Mouse (Mus musculus) midbrain, embryonic 16.5 days (tissue): ENCODE data around the gene Emc10. TPM values are rescaled to one million over a fixed set of nuclear protein-coding genes. Genes with fewer than 3 reads are reported as not detected.

Experiments used
- ATAC-seq: fragments of 200-750 bp; cut with Nextera tagmentation; 2 replicates; pipeline ENCODE4 v1.8.0; 2017; ENCODE audit warnings: moderate TSS enrichment
- H3K27ac ChIP-seq: fragments of 300-500 bp; sonication (generic); 2 replicates; pipeline ENCODE4 v1.5.1; 2014; ENCODE audit warnings: mild to moderate bottlenecking, low read length, mixed read lengths
- H3K27me3 ChIP-seq: fragments of 300-500 bp; sonication (generic); 2 replicates; pipeline ENCODE4 v1.6.1; 2014; ENCODE audit warnings: low read depth, low read length, mixed read lengths; ENCODE audit not compliant: control insufficient read depth, insufficient read depth
- H3K36me3 ChIP-seq: fragments of 300-500 bp; sonication (generic); 2 replicates; pipeline ENCODE4 v1.6.1; 2014; ENCODE audit warnings: mild to moderate bottlenecking, low read length, moderate library complexity, mixed read lengths; ENCODE audit not compliant: control insufficient read depth, insufficient read depth
- H3K4me1 ChIP-seq: fragments of 300-500 bp; sonication (generic); 2 replicates; pipeline ENCODE4 v1.6.1; 2014; ENCODE audit warnings: mild to moderate bottlenecking, low read length, mixed read lengths; ENCODE audit not compliant: control insufficient read depth, insufficient read depth
- H3K4me2 ChIP-seq: fragments of 300-500 bp; sonication (generic); 2 replicates; pipeline ENCODE4 v1.6.1; 2014; ENCODE audit warnings: mild to moderate bottlenecking, low read length, mixed read lengths
- H3K4me3 ChIP-seq: fragments of 300-500 bp; sonication (generic); 2 replicates; pipeline ENCODE4 v1.5.1; 2014; ENCODE audit warnings: low read depth, mild to moderate bottlenecking, low read length, moderate library complexity, mixed read lengths
- H3K9ac ChIP-seq: fragments of 300-500 bp; sonication (generic); 2 replicates; pipeline ENCODE4 v1.6.1; 2014; ENCODE audit warnings: low read depth, low read length, mixed read lengths
- H3K9me3 ChIP-seq: fragments of 300-500 bp; sonication (generic); replicated peaks from 2 replicates; pipeline ENCODE4 v1.6.1; 2014; ENCODE audit warnings: mild to moderate bottlenecking, low read length, mixed read lengths; ENCODE audit not compliant: control insufficient read depth, poor library complexity, severe bottlenecking
- WGBS: fragments of 180-500 bp; shearing (Covaris S2); extraction: QIAGEN DNeasy Blood & Tissue Kit; methylation state at CpG from one replicate; pipeline ENCODE4 v1.1.7; 2014; 5-methylcytosine and 5-hydroxymethylcytosine counted together
- polyA plus RNA-seq: library from polyadenylated mRNA; unstranded; fragments of >200 nt; fragmentation: Nextera tagmentation; extraction: Ambion mirVana; gene quantifications from 2 replicates; pipeline ENCODE4 v1.2.1, GENCODE M21; 2015

Gene Emc10
- polyA plus RNA-seq, 1 experiment from 2014 or later: 137 TPM

- no peak for ATAC-seq
- Histone ChIP-seq H3K36me3 (peaks cover 38% of the 10 kb centered on the region), H3K9ac (no peak overlapping the region), H3K4me2 (no peak overlapping the region), H3K9me3 (no peaks in the 10 kb centered on the region), H3K4me3 (no peak overlapping the region), H3K4me1 (peaks cover 16% of the 10 kb centered on the region), H3K27ac (no peak overlapping the region), H3K27me3 (no peaks in the 10 kb centered on the region)
- WGBS: 97% methylated on average over 5 of the region's 5 CpGs
Measured at GRCm38 (mm10) chr7:44491391-44491790, 4.9 kb downstream of the Emc10 start.

DNA sequence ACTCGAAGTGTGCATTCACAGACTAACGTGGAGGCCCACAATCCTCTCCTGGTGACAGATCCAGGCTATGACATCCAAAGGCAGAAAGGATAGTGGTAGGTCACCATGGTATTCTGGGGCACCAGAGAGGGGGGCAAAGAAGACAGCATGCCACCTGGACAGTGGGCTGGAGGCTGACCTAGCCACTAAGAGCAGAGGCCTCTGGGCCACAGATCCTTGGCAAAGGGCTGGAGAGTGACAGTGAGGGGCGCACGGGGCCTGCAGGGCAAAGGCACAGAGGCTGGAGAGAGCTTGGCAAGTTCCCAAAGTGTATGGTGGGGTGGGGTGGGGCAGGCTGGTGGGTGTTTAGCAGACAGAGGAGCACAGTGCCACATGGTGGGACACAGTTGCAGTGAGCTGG is 6.0 kb downstream of the Emc10 start:
- no peak for ATAC-seq
- H3K9me3 ChIP-seq: no peaks in the 10 kb centered on the region

DNA sequence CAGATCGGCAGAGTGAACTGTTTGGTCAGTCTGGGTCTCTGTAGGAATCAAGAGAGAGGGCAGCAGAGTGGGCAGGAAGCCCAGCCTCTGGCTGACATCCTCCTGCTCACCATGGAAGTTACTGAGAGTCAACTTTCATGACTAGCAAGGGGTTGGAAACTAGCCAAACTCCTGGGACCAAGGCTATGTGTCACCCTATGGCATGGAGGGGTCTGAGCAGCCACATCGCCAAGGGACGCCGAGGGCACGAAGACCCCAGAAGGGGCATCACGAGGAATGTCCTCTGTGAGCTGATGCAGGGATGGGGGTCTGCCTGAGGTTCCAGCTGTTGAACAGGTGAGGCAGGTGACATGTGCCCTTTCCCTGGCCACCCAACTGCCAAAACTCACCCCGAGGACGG is 7.8 kb downstream of the Emc10 start:
- Histone ChIP-seq H3K4me1 (no peaks in the 10 kb centered on the region), H3K9me3 (no peaks in the 10 kb centered on the region), H3K27me3 (no peaks in the 10 kb centered on the region), H3K36me3 (peaks cover 38% of the 10 kb centered on the region), H3K27ac (no peak overlapping the region), H3K4me3 (no peak overlapping the region), H3K4me2 (no peak overlapping the region), H3K9ac (no peak overlapping the region)
- ATAC-seq: no peak
- WGBS: 93% methylated on average over 8 of the region's 8 CpGs

More for the DNA sequence above, 6.0 kb downstream of the Emc10 start:
- no peak overlapping the region for H3K9ac ChIP-seq
- H3K36me3 ChIP-seq: peaks cover 38% of the 10 kb centered on the region
- no peak overlapping the region for H3K4me3 ChIP-seq
- peaks cover 13% of the 10 kb centered on the region for H3K4me1 ChIP-seq
- H3K27me3 ChIP-seq: no peaks in the 10 kb centered on the region
- WGBS: 90% methylated on average over 4 of the region's 4 CpGs
- H3K27ac ChIP-seq: no peak overlapping the region
- no peak overlapping the region for H3K4me2 ChIP-seq

- no peak overlapping the region for H3K9ac ChIP-seq
- H3K9me3 ChIP-seq: no peaks in the 10 kb centered on the region
- 88% methylated on average over 7 of the region's 7 CpGs for WGBS
- H3K27ac ChIP-seq: no peak overlapping the region
- no peak overlapping the region for H3K4me2 ChIP-seq
- H3K27me3 ChIP-seq: no peaks in the 10 kb centered on the region
- H3K4me3 ChIP-seq: no peak overlapping the region
- peaks cover 35% of the 10 kb centered on the region for H3K36me3 ChIP-seq
- no peaks in the 10 kb centered on the region for H3K4me1 ChIP-seq
- no peak for ATAC-seq
Measured at GRCm38 (mm10) chr7:44487936-44488335, 8.4 kb downstream of the Emc10 start.

- Histone ChIP-seq H3K4me3 (no peak overlapping the region), H3K36me3 (peaks cover 30% of the 10 kb centered on the region), H3K27ac (no peak overlapping the region), H3K4me1 (no peaks in the 10 kb centered on the region), H3K27me3 (peaks cover 3% of the 10 kb centered on the region), H3K4me2 (no peak overlapping the region), H3K9ac (no peak overlapping the region), H3K9me3 (no peaks in the 10 kb centered on the region)
- 63% methylated on average over 13 of the region's 13 CpGs for WGBS
- ATAC-seq: no peak
Measured at GRCm38 (mm10) chr7:44486927-44487575, 9.3 kb downstream of the Emc10 start.

DNA sequence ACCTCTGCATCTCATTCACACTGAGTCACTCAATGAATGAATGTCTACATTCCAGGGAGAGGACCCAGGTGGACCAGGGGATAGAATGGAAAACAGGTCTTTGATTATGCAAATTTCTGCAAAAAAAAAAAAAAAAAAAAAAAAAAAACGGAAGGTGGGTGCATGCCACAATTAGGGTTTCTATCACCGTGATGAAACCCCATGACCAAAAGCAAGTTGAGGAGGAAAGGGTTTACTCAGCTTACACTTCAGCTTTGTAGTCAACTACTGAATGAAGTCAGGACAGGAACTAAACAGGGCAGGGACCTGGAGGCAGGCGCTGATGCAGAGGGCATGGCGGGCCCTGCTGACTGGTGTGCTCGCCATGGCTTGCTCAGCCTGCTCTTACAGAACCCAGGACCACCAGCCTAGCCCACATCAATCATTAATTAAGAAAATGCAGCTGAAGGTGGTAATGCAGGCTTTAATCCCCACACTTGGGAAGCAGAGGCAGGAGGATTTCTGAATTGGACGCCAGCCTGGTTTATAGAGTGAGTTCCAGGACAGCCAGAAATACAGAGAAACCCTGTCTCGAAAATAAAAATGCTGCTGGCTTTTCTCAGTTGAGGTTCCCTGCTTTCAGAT is 10.6 kb downstream of the Emc10 start:
- Histone ChIP-seq H3K9me3 (no peaks in the 10 kb centered on the region), H3K36me3 (peaks cover 19% of the 10 kb centered on the region), H3K4me1 (no peaks in the 10 kb centered on the region), H3K4me2 (no peak overlapping the region), H3K9ac (no peak overlapping the region), H3K27me3 (peaks cover 3% of the 10 kb centered on the region), H3K27ac (no peak overlapping the region), H3K4me3 (no peak overlapping the region)
- WGBS: 72% methylated on average over 7 of the region's 7 CpGs
- peak; percentile 66; the same call in 1 of the 2 replicates for ATAC-seq

GRCm38 (mm10) chr7:44484841-44485571 is 11.3 kb downstream of the Emc10 start:
- ATAC-seq: peak; percentile 84
- WGBS: 33% methylated on average over 5 of the region's 5 CpGs

GRCm38 (mm10) chr7:44484109-44484508 is 12.2 kb downstream of the Emc10 start:
- no peaks in the 10 kb centered on the region for H3K4me1 ChIP-seq
- no peak overlapping the region for H3K4me3 ChIP-seq
- H3K9ac ChIP-seq: no peak overlapping the region
- H3K36me3 ChIP-seq: peaks cover 8% of the 10 kb centered on the region
- WGBS: 100% methylated on average over 1 of the region's 1 CpGs
- H3K9me3 ChIP-seq: no peaks in the 10 kb centered on the region
- ATAC-seq: no peak
- H3K27me3 ChIP-seq: peaks cover 3% of the 10 kb centered on the region
- H3K27ac ChIP-seq: no peak overlapping the region
- H3K4me2 ChIP-seq: no peak overlapping the region

More at GRCm38 (mm10) chr7:44484841-44485571, 11.3 kb downstream of the Emc10 start:
- Histone ChIP-seq H3K9me3 (no peaks in the 10 kb centered on the region), H3K36me3 (peaks cover 13% of the 10 kb centered on the region), H3K4me1 (no peaks in the 10 kb centered on the region), H3K27ac (no peak overlapping the region), H3K9ac (no peak overlapping the region), H3K4me3 (no peak overlapping the region), H3K4me2 (no peak overlapping the region), H3K27me3 (peaks cover 3% of the 10 kb centered on the region)
